Mouse (Mus musculus) midbrain, embryonic 13.5 days (tissue): ENCODE results near the gene Apobr. TPM values are rescaled to one million over a fixed set of nuclear protein-coding genes. Genes with fewer than 3 reads are reported as not detected.

Source experiments
- ATAC-seq: fragments of 200-750 bp; cut with Nextera tagmentation; 2 replicates; pipeline ENCODE4 v1.8.0; 2017; ENCODE audit warnings: mild to moderate bottlenecking, moderate TSS enrichment, moderate library complexity
- H3K27ac ChIP-seq: fragments of 300-500 bp; sonication (generic); 2 replicates; pipeline ENCODE4 v1.5.1; 2015; ENCODE audit warnings: inconsistent platforms, mild to moderate bottlenecking, moderate library complexity
- H3K27me3 ChIP-seq: fragments of 300-500 bp; sonication (generic); 2 replicates; pipeline ENCODE4 v1.6.1; 2015; ENCODE audit warnings: mild to moderate bottlenecking, inconsistent platforms
- H3K36me3 ChIP-seq: fragments of 300-500 bp; sonication (generic); 2 replicates; pipeline ENCODE4 v1.6.1; 2015; ENCODE audit warnings: mild to moderate bottlenecking, inconsistent platforms
- H3K4me1 ChIP-seq: fragments of 300-500 bp; sonication (generic); replicated peaks from 2 replicates; pipeline ENCODE4 v1.6.1; 2015; ENCODE audit warnings: inconsistent platforms
- H3K4me2 ChIP-seq: fragments of 300-500 bp; sonication (generic); replicated peaks from 2 replicates; pipeline ENCODE4 v1.6.1; 2015; ENCODE audit warnings: moderate library complexity, mild to moderate bottlenecking, inconsistent platforms
- H3K4me3 ChIP-seq: fragments of 300-500 bp; sonication (generic); replicated peaks from 2 replicates; pipeline ENCODE4 v1.5.1; 2015; ENCODE audit warnings: mild to moderate bottlenecking, inconsistent platforms
- H3K9ac ChIP-seq: fragments of 300-500 bp; sonication (generic); replicated peaks from 2 replicates; pipeline ENCODE4 v1.6.1; 2015; ENCODE audit warnings: mild to moderate bottlenecking, inconsistent platforms
- H3K9me3 ChIP-seq: fragments of 300-500 bp; sonication (generic); 2 replicates; pipeline ENCODE4 v1.6.1; 2016; ENCODE audit warnings: mild to moderate bottlenecking, inconsistent platforms
- WGBS: fragments of 180-500 bp; shearing (Covaris S2); methylation state at CpG from one replicate; pipeline ENCODE4 v1.1.7; 2015; 5-methylcytosine and 5-hydroxymethylcytosine counted together
- microRNA-seq: library from miRNA; unstranded; fragments of <30 nt; microRNA quantifications from one replicate; pipeline ENCODE4, GENCODE M21; 2016
- polyA plus RNA-seq: library from polyadenylated mRNA; unstranded; fragments of >200 nt; fragmentation: Nextera tagmentation; extraction: Ambion mirVana; gene quantifications from 2 replicates; pipeline ENCODE4 v1.2.1, GENCODE M21; 2015

Apobr gene
- polyA plus RNA-seq, 1 experiment from 2014 or later = 0.69 TPM

GRCm38 (mm10) chr7:126628111-126628510 lies 43.4 kb downstream of the Apobr start:
- Histone ChIP-seq H3K36me3 (no peaks in the 10 kb centered on the region), H3K9me3 (no peaks in the 10 kb centered on the region), H3K4me3 (no peak overlapping the region), H3K9ac (no peak overlapping the region), H3K27me3 (no peaks in the 10 kb centered on the region), H3K27ac (no peak overlapping the region), H3K4me2 (no peak overlapping the region), H3K4me1 (no peaks in the 10 kb centered on the region)
- 83% methylated on average over 6 of the region's 6 CpGs for WGBS
- no peak for ATAC-seq

GRCm38 (mm10) chr7:126629915-126630314 lies 45.2 kb downstream of the Apobr start:
- H3K4me1 ChIP-seq = no peaks in the 10 kb centered on the region
- ATAC-seq = no peak
- no peak overlapping the region for H3K4me2 ChIP-seq
- H3K4me3 ChIP-seq = no peak overlapping the region
- 30% methylated on average over 3 of the region's 3 CpGs for WGBS
- H3K27ac ChIP-seq = no peak overlapping the region
- H3K9ac ChIP-seq = no peak overlapping the region
- no peaks in the 10 kb centered on the region for H3K27me3 ChIP-seq
- H3K9me3 ChIP-seq = no peaks in the 10 kb centered on the region
- no peaks in the 10 kb centered on the region for H3K36me3 ChIP-seq

GRCm38 (mm10) chr7:126630824-126631518 lies 46.2 kb downstream of the Apobr start, which contains the start of gene Nupr1:
TSS of gene Nupr1 (minus strand) at chr7:126630861.
- no peaks in the 10 kb centered on the region for H3K27me3 ChIP-seq
- H3K27ac ChIP-seq = no peak within 1 kb of the TSS
- H3K4me1 ChIP-seq = no peaks in the 10 kb centered on the region
- H3K36me3 ChIP-seq = no peaks in the 10 kb centered on the region
- H3K4me2 ChIP-seq = no peak within 1 kb of the TSS
- 93% methylated on average over 4 of the region's 4 CpGs for WGBS
- no peaks in the 10 kb centered on the region for H3K9me3 ChIP-seq
- no peak within 1 kb of the TSS for H3K4me3 ChIP-seq
- no peak for ATAC-seq
- H3K9ac ChIP-seq = no peak within 1 kb of the TSS

- no peak overlapping the region for H3K4me3 ChIP-seq
- H3K27me3 ChIP-seq = no peaks in the 10 kb centered on the region
- no peak overlapping the region for H3K9ac ChIP-seq
- no peak overlapping the region for H3K27ac ChIP-seq
- H3K36me3 ChIP-seq = no peaks in the 10 kb centered on the region
- H3K4me2 ChIP-seq = no peak overlapping the region
- 96% methylated on average over 2 of the region's 2 CpGs for WGBS
- no peak for ATAC-seq
- no peaks in the 10 kb centered on the region for H3K4me1 ChIP-seq
- H3K9me3 ChIP-seq = no peaks in the 10 kb centered on the region
These were observed 47.7 kb downstream of the Apobr start for GRCm38 (mm10) chr7:126632478-126632877.

GRCm38 (mm10) chr7:126635375-126635774 lies 50.6 kb downstream of the Apobr start:
- ATAC-seq = no peak
- Histone ChIP-seq H3K9ac (no peak overlapping the region), H3K36me3 (no peaks in the 10 kb centered on the region), H3K9me3 (no peaks in the 10 kb centered on the region), H3K4me1 (no peaks in the 10 kb centered on the region), H3K27me3 (no peaks in the 10 kb centered on the region), H3K4me2 (no peak overlapping the region), H3K4me3 (no peak overlapping the region), H3K27ac (no peak overlapping the region)

GRCm38 (mm10) chr7:126636733-126637520 lies 52.2 kb downstream of the Apobr start:
- Histone ChIP-seq H3K4me1 (no peaks in the 10 kb centered on the region), H3K4me3 (no peak overlapping the region), H3K4me2 (no peak overlapping the region), H3K27ac (no peak overlapping the region), H3K9me3 (no peaks in the 10 kb centered on the region), H3K27me3 (no peaks in the 10 kb centered on the region), H3K36me3 (no peaks in the 10 kb centered on the region), H3K9ac (no peak overlapping the region)
- ATAC-seq = no peak
- WGBS = 18% methylated on average over 4 of the region's 4 CpGs

Small RNA genes within 50 kb of the gene (microRNA-seq; reads per million reads assigned to microRNA genes)
- 0.82 reads per million for gene Mir7059

Other genes starting within 250 kb of the Apobr start
- 1.0 and 1.7 TPM in 2 replicates for gene Lat, start 215.4 kb upstream of the Apobr start, polyA plus RNA-seq
- gene Spns1, start 207.5 kb upstream of the Apobr start, polyA plus RNA-seq = 77.9 and 78.6 TPM in 2 replicates
- 2.9 and 3.8 TPM in 2 replicates for gene Nfatc2ip, start 188.2 kb upstream of the Apobr start, polyA plus RNA-seq
- not detected in 2 replicates for gene Cd19, start 170.1 kb upstream of the Apobr start, polyA plus RNA-seq
- gene Rabep2, start 156.2 kb upstream of the Apobr start, polyA plus RNA-seq = 23.7 and 25.9 TPM in 2 replicates
- gene Atp2a1, start 121.8 kb upstream of the Apobr start, polyA plus RNA-seq = 0.32 and 0.49 TPM in 2 replicates
- 63.7 and 69.5 TPM in 2 replicates for gene Sh2b1, start 109.5 kb upstream of the Apobr start, polyA plus RNA-seq
- gene Tufm, start 97.6 kb upstream of the Apobr start, polyA plus RNA-seq = 117 and 124 TPM in 2 replicates
- 65.1 and 76.5 TPM in 2 replicates for gene Atxn2l, start 81.5 kb upstream of the Apobr start, polyA plus RNA-seq
- gene Eif3c, start 18.5 kb upstream of the Apobr start, polyA plus RNA-seq = 207 and 213 TPM in 2 replicates
- 27.7 and 28.8 TPM in 2 replicates for gene Cln3, start 875 bp downstream of the Apobr start, polyA plus RNA-seq
- not detected in 2 replicates for gene Il27, start 10.0 kb downstream of the Apobr start, polyA plus RNA-seq
- 4.8 and 7.6 TPM in 2 replicates for gene Nupr1, start 45.9 kb downstream of the Apobr start, polyA plus RNA-seq
- 54.5 and 57.0 TPM in 2 replicates for gene Sgf29, start 64.4 kb downstream of the Apobr start, polyA plus RNA-seq
- 0.93 and 1.9 TPM in 2 replicates for gene Sult1a1, start 91.5 kb downstream of the Apobr start, polyA plus RNA-seq
- gene Bola2, start 110.5 kb downstream of the Apobr start, polyA plus RNA-seq = 141 and 158 TPM in 2 replicates
- 21.0 and 21.1 TPM in 2 replicates for gene Slx1b, start 110.8 kb downstream of the Apobr start, polyA plus RNA-seq
- gene Coro1a, start 122.8 kb downstream of the Apobr start, polyA plus RNA-seq = 96.3 and 101 TPM in 2 replicates
- 78.8 and 80.7 TPM in 2 replicates for gene Mapk3, start 174.7 kb downstream of the Apobr start, polyA plus RNA-seq
- 2.5 and 2.9 TPM in 2 replicates for gene Gdpd3, start 181.4 kb downstream of the Apobr start, polyA plus RNA-seq
- gene Ypel3, start 192.0 kb downstream of the Apobr start, polyA plus RNA-seq = 163 and 180 TPM in 2 replicates
- gene Tbx6, start 196.5 kb downstream of the Apobr start, polyA plus RNA-seq = 0.36 and 0.49 TPM in 2 replicates
- 224 and 241 TPM in 2 replicates for gene Ppp4c, start 207.6 kb downstream of the Apobr start, polyA plus RNA-seq
- gene Fam57b, start 212.7 kb downstream of the Apobr start, polyA plus RNA-seq = 48.3 and 52.6 TPM in 2 replicates
- not detected in 2 replicates for gene 4930451I11Rik, start 246.7 kb downstream of the Apobr start, polyA plus RNA-seq